Mouse (Mus musculus): ENCODE measurements at regions not wholly inside any gene's neighbourhood (a gene's known extent, or its start where the extent isn't known, plus 50 kb on each side); places are given as distances from the start of the nearest gene placed in this dataset.

DNA sequence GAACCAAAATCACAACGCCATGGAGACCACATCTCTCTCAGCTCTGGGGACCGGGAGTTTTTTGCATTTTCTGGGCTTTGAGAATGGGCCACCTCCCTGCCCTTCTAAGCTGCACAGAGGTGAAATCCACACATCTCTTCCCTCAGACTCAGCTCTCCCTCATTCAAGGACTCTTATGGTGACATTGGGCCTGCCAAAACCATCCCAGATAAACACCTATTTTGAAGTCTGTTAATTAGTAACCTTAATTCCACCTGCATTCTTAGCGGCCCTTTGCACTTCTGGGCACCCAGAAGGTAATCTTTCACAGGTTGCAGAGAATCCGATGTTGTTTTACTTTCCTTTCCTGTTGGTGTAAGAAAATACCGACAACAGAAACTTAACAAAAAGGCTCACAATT lies 123.2 kb upstream of the Jade1 start:
- DNase-seq (ENCODE audit: low spot score) (no peak), ATAC-seq (ENCODE audit: low FRiP score) (no peak)
- H3K4me2 ChIP-seq (ENCODE audit: low read depth, low read length, poor library complexity, severe bottlenecking), result no peak overlapping the region
- WGBS, result 93% methylated on average over 5 of the region's 5 CpGs
- no peak for TF ChIP-seq CTCF (IDR thresholded peaks at IDR 0.05)
- H3K9me3 ChIP-seq (ENCODE audit: low read length), result no peaks in the 10 kb centered on the region
- H3K27me3 ChIP-seq (ENCODE audit: insufficient read depth, low read length), result no peaks in the 10 kb centered on the region
- no peak overlapping the region for H3K27ac ChIP-seq (ENCODE audit: low read depth, low read length)
- H3K4me1 ChIP-seq (ENCODE audit: insufficient read depth, low read length), result no peaks in the 10 kb centered on the region
- H3K36me3 ChIP-seq (ENCODE audit: insufficient read depth, low read length), result no peaks in the 10 kb centered on the region
- no peak overlapping the region for H3K4me3 ChIP-seq (ENCODE audit: low read depth, low read length)
- H3K9ac ChIP-seq (replicated peaks; ENCODE audit: low read length, poor library complexity, severe bottlenecking), result no peak overlapping the region

DNA sequence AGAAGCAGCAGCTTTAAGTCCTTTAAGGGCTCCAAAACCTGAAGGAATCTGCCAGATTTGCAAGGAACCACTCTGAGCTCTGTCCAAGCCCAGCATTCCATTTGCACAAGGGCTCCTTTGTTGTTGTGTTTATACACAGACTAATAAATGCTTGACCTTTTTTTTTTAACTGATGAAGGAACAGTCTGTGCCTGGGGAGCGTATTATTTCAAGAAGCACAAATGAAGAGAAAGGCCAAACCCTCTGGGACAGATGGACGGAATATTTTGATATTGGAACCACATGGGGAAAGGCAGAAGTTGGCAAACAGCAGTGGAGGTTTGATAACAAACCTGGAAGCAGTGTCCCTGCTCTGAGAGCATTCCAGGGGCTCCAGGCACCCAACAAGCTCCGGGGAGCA lies 125.3 kb upstream of the Jade1 start:
- DNase-seq (ENCODE audit: low spot score), result no peak
- Histone ChIP-seq H3K36me3 (ENCODE audit: insufficient read depth, low read length) (no peaks in the 10 kb centered on the region), H3K27me3 (ENCODE audit: insufficient read depth, low read length) (no peaks in the 10 kb centered on the region), H3K9me3 (ENCODE audit: low read length) (no peaks in the 10 kb centered on the region), H3K4me2 (ENCODE audit: low read depth, low read length, poor library complexity, severe bottlenecking) (no peak overlapping the region), H3K4me3 (ENCODE audit: low read depth, low read length) (no peak overlapping the region), H3K27ac (ENCODE audit: low read depth, low read length) (no peak overlapping the region), H3K4me1 (ENCODE audit: insufficient read depth, low read length) (no peaks in the 10 kb centered on the region), H3K9ac (replicated peaks; ENCODE audit: low read length, poor library complexity, severe bottlenecking) (no peak overlapping the region)
- no peak for ATAC-seq (ENCODE audit: low FRiP score)
- 68% methylated on average over 3 of the region's 3 CpGs for WGBS
- no peak for TF ChIP-seq CTCF (IDR thresholded peaks at IDR 0.05)

GRCm38 (mm10) chr3:41426946-41427345 lies 128.6 kb upstream of the Jade1 start:
- Histone ChIP-seq H3K36me3 (ENCODE audit: insufficient read depth, low read length) (no peaks in the 10 kb centered on the region), H3K27ac (ENCODE audit: low read depth, low read length) (no peak overlapping the region), H3K27me3 (ENCODE audit: insufficient read depth, low read length) (no peaks in the 10 kb centered on the region), H3K4me1 (ENCODE audit: insufficient read depth, low read length) (no peaks in the 10 kb centered on the region), H3K9ac (replicated peaks; ENCODE audit: low read length, poor library complexity, severe bottlenecking) (no peak overlapping the region), H3K9me3 (ENCODE audit: low read length) (no peaks in the 10 kb centered on the region), H3K4me2 (ENCODE audit: low read depth, low read length, poor library complexity, severe bottlenecking) (no peak overlapping the region), H3K4me3 (ENCODE audit: low read depth, low read length) (no peak overlapping the region)
- no peak for ATAC-seq (ENCODE audit: low FRiP score)
- no peak for TF ChIP-seq CTCF (IDR thresholded peaks at IDR 0.05)
- DNase-seq (ENCODE audit: low spot score), result no peak
- 79% methylated on average over 3 of the region's 3 CpGs for WGBS

GRCm38 (mm10) chr3:41425863-41426262 lies 129.7 kb upstream of the Jade1 start:
- Histone ChIP-seq H3K4me3 (ENCODE audit: low read depth, low read length) (no peak overlapping the region), H3K27me3 (ENCODE audit: insufficient read depth, low read length) (no peaks in the 10 kb centered on the region), H3K4me2 (ENCODE audit: low read depth, low read length, poor library complexity, severe bottlenecking) (no peak overlapping the region), H3K4me1 (ENCODE audit: insufficient read depth, low read length) (no peaks in the 10 kb centered on the region), H3K36me3 (ENCODE audit: insufficient read depth, low read length) (no peaks in the 10 kb centered on the region), H3K9me3 (ENCODE audit: low read length) (no peaks in the 10 kb centered on the region), H3K9ac (replicated peaks; ENCODE audit: low read length, poor library complexity, severe bottlenecking) (no peak overlapping the region), H3K27ac (ENCODE audit: low read depth, low read length) (no peak overlapping the region)
- ATAC-seq (ENCODE audit: low FRiP score) (no peak), DNase-seq (ENCODE audit: low spot score) (no peak)
- TF ChIP-seq CTCF (IDR thresholded peaks at IDR 0.05), result no peak
- WGBS, result 92% methylated on average over 8 of the region's 8 CpGs

DNA sequence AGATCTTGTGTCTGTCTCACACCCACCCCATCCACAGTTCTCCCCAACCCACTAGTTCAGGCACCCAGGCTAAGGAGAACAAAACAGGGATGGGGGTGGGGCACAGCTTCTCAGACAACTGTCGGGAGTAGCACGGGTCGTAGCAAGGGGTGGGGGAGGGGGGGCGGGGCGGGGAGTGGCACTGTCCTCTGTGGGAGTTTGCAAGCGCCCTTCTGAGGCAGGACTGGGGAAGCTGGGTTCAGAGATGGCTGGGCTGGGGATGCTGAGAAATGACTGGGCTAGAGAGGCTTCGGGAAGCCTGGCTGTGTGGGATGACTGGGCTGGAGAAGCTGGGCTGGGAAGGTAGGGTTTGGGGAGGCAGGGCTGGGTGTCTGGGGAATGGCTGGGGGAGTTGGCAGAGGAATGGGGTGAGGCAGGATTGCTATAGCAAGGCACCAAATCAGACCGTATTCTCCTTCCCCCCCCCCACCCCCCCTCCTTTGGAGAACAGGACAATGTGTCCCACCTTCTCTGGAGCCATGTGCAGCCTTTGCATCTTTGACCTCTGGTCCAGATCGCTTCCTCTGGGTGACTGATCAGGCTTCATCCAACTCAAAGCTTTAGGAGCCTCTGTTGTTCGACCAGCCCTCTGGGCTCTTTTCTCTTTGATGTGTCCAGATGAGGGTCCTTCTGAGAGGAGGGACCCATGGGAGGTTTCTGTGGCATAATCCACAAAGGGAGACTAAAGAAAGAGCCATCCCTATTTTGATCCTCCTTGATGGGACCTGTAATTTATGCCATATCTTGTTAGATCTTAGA lies 131.2 kb upstream of the Jade1 start:
- Histone ChIP-seq H3K9ac (replicated peaks; ENCODE audit: low read length, poor library complexity, severe bottlenecking) (no peak overlapping the region), H3K4me2 (ENCODE audit: low read depth, low read length, poor library complexity, severe bottlenecking) (no peak overlapping the region), H3K9me3 (ENCODE audit: low read length) (no peaks in the 10 kb centered on the region), H3K4me3 (ENCODE audit: low read depth, low read length) (no peak overlapping the region), H3K27me3 (ENCODE audit: insufficient read depth, low read length) (no peaks in the 10 kb centered on the region), H3K36me3 (ENCODE audit: insufficient read depth, low read length) (no peaks in the 10 kb centered on the region), H3K27ac (ENCODE audit: low read depth, low read length) (no peak overlapping the region), H3K4me1 (ENCODE audit: insufficient read depth, low read length) (no peaks in the 10 kb centered on the region)
- 17% methylated on average over 10 of the region's 10 CpGs for WGBS
- no peak for TF ChIP-seq CTCF (IDR thresholded peaks at IDR 0.05)
- no peak for ATAC-seq (ENCODE audit: low FRiP score)
- DNase-seq (ENCODE audit: low spot score), result no peak

DNA sequence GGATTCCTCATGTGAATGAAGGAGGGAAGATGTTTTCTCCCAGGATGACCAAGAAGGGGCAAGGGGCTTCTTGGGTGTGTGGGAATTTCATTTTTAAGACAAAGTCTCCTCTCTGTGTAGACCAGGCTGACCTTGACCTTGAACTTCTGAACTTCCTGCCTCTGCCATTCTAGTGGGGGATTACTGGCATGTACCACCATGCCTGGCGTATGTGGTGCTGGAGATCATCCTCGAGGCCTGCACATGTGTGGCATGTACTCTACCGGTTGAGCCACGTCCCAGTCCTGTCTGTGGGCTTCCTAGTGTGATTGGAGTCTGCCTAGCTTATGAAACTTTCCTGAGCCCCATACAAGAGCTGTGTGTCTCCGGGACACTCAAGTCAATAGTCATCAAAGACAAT lies 131.9 kb upstream of the Jade1 start:
- Histone ChIP-seq H3K4me3 (ENCODE audit: low read depth, low read length) (no peak overlapping the region), H3K9ac (replicated peaks; ENCODE audit: low read length, poor library complexity, severe bottlenecking) (no peak overlapping the region), H3K27ac (ENCODE audit: low read depth, low read length) (no peak overlapping the region), H3K4me1 (ENCODE audit: insufficient read depth, low read length) (no peaks in the 10 kb centered on the region), H3K27me3 (ENCODE audit: insufficient read depth, low read length) (no peaks in the 10 kb centered on the region), H3K36me3 (ENCODE audit: insufficient read depth, low read length) (no peaks in the 10 kb centered on the region), H3K4me2 (ENCODE audit: low read depth, low read length, poor library complexity, severe bottlenecking) (no peak overlapping the region), H3K9me3 (ENCODE audit: low read length) (no peaks in the 10 kb centered on the region)
- DNase-seq (ENCODE audit: low spot score) (no peak), ATAC-seq (ENCODE audit: low FRiP score) (no peak)
- no peak for TF ChIP-seq CTCF (IDR thresholded peaks at IDR 0.05)
- 70% methylated on average over 5 of the region's 5 CpGs for WGBS
